Mouse (Mus musculus) megakaryocyte-erythroid progenitor cell, adult 5-6 weeks (primary cell): ENCODE results near the gene Spry1. TPM values are rescaled to one million over a fixed set of nuclear protein-coding genes. Genes with fewer than 3 reads are reported as not detected.
A peak's percentile ranks its signal among the peaks of the same experiment; 100 is the strongest.

Experiments used
- ATAC-seq: replicated peaks from 2 replicates; pipeline ENCODE4 v1.8.0; 2016; ENCODE audit warnings: mild to moderate bottlenecking, inconsistent platforms; ENCODE audit not compliant: severe bottlenecking, poor library complexity, low FRiP score, low TSS enrichment
- total RNA-seq, 2 experiments: library from RNA; stranded (forward) in 1 of 2; stranded (reverse) in 1 of 2; fragments of 200-1000, 215-1000 nt in 1 of 2; fragments of >200 nt in 1 of 2; fragmentation: Nextera tagmentation in 1 of 2; gene quantifications; 2 replicates each; pipeline ENCODE4 v1.2.3; 2014 to 2017

The Spry1 gene
- total RNA-seq, 2 experiments from 2014 or later = 2.7 to 3.3 TPM

GRCm38 (mm10) chr3:37640162-37640721 lies 495 bp downstream of the Spry1 start:
- no peak for ATAC-seq

- peak; percentile 62 for ATAC-seq
Observed at GRCm38 (mm10) chr3:37640810-37641209, 1.1 kb downstream of the Spry1 start.

- no peak for ATAC-seq
Observed at GRCm38 (mm10) chr3:37641796-37642680, 2.3 kb downstream of the Spry1 start.

- no peak for ATAC-seq
Observed at GRCm38 (mm10) chr3:37642681-37643214, 3.0 kb downstream of the Spry1 start.

- ATAC-seq = no peak
Observed at GRCm38 (mm10) chr3:37643411-37643810, 3.7 kb downstream of the Spry1 start.

- no peak for ATAC-seq
Observed at GRCm38 (mm10) chr3:37643903-37644302, 4.2 kb downstream of the Spry1 start.

- ATAC-seq = no peak
Observed at GRCm38 (mm10) chr3:37645061-37645460, 5.3 kb downstream of the Spry1 start.

GRCm38 (mm10) chr3:37646221-37646620 lies 6.5 kb downstream of the Spry1 start:
- ATAC-seq = no peak

GRCm38 (mm10) chr3:37647225-37647624 lies 7.5 kb downstream of the Spry1 start:
- no peak for ATAC-seq

DNA sequence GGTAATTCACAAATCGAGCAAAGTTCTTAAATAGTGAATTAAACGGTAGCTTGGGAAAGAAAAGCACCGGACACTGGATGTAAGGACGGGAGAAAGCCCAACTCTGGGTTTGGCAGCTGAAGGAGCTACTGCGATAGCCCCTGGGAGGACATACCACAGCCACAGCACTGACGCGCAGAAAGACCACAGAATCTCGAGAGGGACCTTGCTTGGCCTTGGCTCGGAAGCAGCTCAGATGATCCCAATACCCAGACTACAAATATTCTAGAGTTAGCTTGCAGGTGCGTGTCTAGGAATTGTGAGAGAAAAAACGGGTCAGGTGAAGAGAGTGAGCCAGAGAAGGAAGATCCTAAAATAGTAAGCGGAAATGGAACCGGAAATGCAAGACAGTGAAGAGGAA lies 8.5 kb downstream of the Spry1 start:
- ATAC-seq = no peak

GRCm38 (mm10) chr3:37649281-37649680 lies 9.5 kb downstream of the Spry1 start:
- no peak for ATAC-seq

GRCm38 (mm10) chr3:37652537-37652936 lies 12.8 kb downstream of the Spry1 start:
- ATAC-seq = no peak

DNA sequence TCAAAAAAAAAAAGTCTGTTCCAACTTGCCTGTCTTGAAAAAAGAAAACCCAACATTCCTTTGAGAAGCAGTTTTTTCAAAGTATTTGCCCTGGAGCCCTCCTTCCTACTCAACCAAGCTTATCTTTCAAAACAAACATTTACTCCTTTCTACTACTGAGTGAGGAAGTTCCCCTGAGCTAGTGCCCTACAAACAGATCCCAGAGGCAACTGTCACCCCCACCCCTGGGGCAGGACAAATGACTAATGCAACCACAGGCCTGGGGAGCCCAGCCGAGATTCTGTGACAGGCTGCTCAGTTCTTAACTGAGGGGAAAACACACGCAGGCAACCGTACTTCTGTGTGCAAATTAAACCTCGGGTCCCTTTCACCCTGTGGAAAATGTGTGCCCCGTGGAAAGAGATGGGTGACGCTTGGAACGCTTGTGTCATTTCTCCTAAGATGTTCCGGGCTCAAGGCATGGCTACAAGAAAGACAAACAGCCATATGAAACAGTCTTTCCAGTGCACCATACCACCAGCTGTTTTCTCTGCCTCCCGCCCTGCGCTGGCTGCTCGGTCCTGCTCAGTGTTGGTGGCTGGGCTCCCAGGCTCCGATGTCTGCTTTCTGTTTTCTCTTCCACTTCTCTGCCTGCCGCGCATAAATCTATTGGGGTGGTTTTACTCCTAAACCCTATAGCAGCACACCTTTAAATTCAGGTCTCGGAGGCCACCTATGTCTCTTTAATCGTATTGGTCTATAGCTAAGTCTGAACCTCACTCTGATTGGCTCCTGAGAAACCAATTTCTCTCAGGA lies 14.4 kb downstream of the Spry1 start:
- peak; percentile 53 for ATAC-seq

- no peak for ATAC-seq
Observed at GRCm38 (mm10) chr3:37654787-37655186, 15.0 kb downstream of the Spry1 start.

- ATAC-seq = no peak
Observed at GRCm38 (mm10) chr3:37655933-37656633, 16.3 kb downstream of the Spry1 start.

GRCm38 (mm10) chr3:37657009-37657408 lies 17.3 kb downstream of the Spry1 start:
- ATAC-seq = no peak

DNA sequence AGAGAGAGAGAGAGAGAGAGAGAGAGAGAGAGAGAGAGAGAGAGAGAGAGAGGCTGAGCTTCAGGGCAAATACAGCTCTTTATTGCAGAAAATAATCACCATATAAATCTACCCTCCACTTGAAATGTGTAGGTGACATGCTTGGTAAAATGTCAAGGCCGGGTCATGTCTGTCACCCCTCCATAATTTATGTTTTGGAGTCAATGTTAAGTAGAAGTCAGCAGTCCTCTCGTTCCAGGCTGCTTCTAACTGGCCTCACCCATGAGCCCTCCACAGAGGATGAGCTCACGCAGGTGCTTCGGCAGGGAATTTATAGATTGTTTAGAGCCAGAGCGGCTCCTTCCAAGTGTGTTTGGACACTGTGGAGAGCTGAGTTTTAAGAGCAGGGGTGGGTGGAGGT lies 18.4 kb downstream of the Spry1 start:
- no peak for ATAC-seq

GRCm38 (mm10) chr3:37659621-37660020 lies 19.9 kb downstream of the Spry1 start:
- ATAC-seq = peak; percentile 96

DNA sequence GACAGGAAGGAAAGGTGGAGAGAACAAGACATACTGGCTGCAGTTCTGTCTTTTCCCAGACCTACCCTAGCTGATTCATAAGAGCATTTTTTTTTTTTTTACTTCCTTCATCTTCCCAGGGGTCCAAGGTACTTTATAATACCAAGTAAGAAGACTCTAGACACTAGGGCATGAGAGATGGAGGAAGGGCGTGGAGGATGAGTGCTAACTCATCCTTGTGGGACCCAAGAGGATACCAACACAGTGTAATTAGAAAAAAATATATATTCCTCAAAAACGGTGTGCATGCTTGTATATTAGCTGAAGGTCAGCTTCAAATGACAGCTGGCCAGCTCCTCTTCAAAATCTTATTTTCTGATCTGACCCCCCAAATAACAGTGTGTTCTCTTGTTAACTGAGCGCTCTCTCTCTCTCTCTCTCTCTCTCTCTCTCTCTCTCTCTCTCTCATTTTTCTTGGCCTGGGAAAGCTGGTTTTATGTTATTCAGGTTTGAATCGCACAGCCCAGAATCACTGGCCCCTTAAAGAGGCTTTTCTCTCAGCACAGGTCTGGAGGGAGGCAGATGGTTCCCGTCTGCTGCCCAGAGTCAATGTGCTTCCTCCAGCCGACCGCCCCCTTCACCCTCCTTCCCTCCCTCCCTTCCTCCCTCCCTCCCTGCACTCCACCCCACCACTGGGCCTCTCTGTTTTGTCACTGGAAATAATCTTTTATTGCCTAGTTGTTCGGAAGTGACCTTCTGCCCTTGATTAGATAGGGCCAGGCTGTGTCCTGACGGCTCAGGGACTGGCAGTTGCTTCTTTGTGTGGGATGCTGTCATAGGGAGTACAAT lies 26.8 kb downstream of the Spry1 start:
- ATAC-seq = peak; percentile 62
